Mouse (Mus musculus) liver, adult 2 months (tissue): ENCODE measurements around the gene Rsu1. TPM values are rescaled to one million over a fixed set of nuclear protein-coding genes. Genes with fewer than 3 reads are reported as not detected.

Experiments
- DNase-seq: peaks from one replicate; pipeline ENCODE4 v3.0.0-alpha.2; 2011; ENCODE audit warnings: low read depth, low spot score; ENCODE audit errors: extremely low read depth
- H3K27ac ChIP-seq: fragments of 200-500 bp; replicated peaks from 2 replicates; pipeline ENCODE4 v1.5.1; 2012; ENCODE audit warnings: low read depth, mild to moderate bottlenecking, control low read depth, inconsistent platforms, low read length; ENCODE audit not compliant: insufficient read depth
- H3K27me3 ChIP-seq: fragments of 200-500 bp; 2 replicates; pipeline ENCODE4 v1.6.1; 2012; ENCODE audit warnings: mild to moderate bottlenecking, moderate library complexity, low read length, inconsistent platforms; ENCODE audit not compliant: control insufficient read depth, insufficient read depth
- H3K36me3 ChIP-seq: fragments of 200-500 bp; 2 replicates; pipeline ENCODE4 v1.6.1; 2012; ENCODE audit warnings: low read length, inconsistent platforms; ENCODE audit not compliant: control insufficient read depth, insufficient read depth
- H3K4me1 ChIP-seq: fragments of 200-500 bp; 2 replicates; pipeline ENCODE4 v1.6.1; 2011; ENCODE audit warnings: low read length; ENCODE audit not compliant: control insufficient read depth, insufficient read depth
- H3K4me3 ChIP-seq: fragments of 200-500 bp; 2 replicates; pipeline ENCODE4 v1.5.1; 2011; ENCODE audit warnings: low read depth, mild to moderate bottlenecking, control low read depth, low read length, moderate library complexity; ENCODE audit not compliant: insufficient read depth
- H3K79me2 ChIP-seq: fragments of 200-500 bp; 2 replicates; pipeline ENCODE4 v1.6.1; 2012; ENCODE audit warnings: inconsistent platforms, mild to moderate bottlenecking, low read length, moderate library complexity; ENCODE audit not compliant: control insufficient read depth, insufficient read depth
- H3K9ac ChIP-seq: fragments of 200-500 bp; 2 replicates; pipeline ENCODE4 v1.6.1; 2012; ENCODE audit warnings: low read depth, mild to moderate bottlenecking, control low read depth, inconsistent platforms, low read length
- CTCF ChIP-seq: fragments of 200-500 bp; IDR thresholded peaks from 2 replicates; pipeline ENCODE4 v1.5.1; 2011; ENCODE audit warnings: low read depth, low read length, control low read depth
- POLR2A ChIP-seq: fragments of 200-500 bp; IDR thresholded peaks from 2 replicates; pipeline ENCODE4 v1.6.1; 2011; ENCODE audit warnings: low read length, control low read depth; ENCODE audit not compliant: insufficient read depth; ENCODE audit errors: extremely low read depth
- WGBS: fragments of 180-500 bp; shearing (Covaris S2); methylation state at CpG from one replicate; pipeline ENCODE4 v1.1.7; 2018; 5-methylcytosine and 5-hydroxymethylcytosine counted together
- polyA plus RNA-seq: library from polyadenylated mRNA; depleted of rRNA; stranded (reverse); fragments of >200 nt; gene quantifications from 2 replicates; pipeline ENCODE4 v1.2.3, GENCODE M21; 2012
- total RNA-seq: library from RNA; depleted of rRNA; stranded (reverse); fragments of >200 nt; gene quantifications from 2 replicates; pipeline ENCODE4 v1.2.3, GENCODE M21; 2014

Gene Rsu1
- total and polyA plus RNA-seq, 2 experiments = 17.9 to 31.5 TPM

GRCm38 (mm10) chr2:13278114-13278862 is 7.1 kb upstream of the Rsu1 start:
- Histone ChIP-seq H3K4me3 (no peak overlapping the region), H3K9ac (no peak overlapping the region), H3K4me1 (no peaks in the 10 kb centered on the region; the same call in 1 of the 2 replicates), H3K36me3 (no peaks in the 10 kb centered on the region), H3K27ac (no peak overlapping the region), H3K79me2 (no peaks in the 10 kb centered on the region), H3K27me3 (no peaks in the 10 kb centered on the region)
- TF ChIP-seq CTCF (peak; percentile 66), POLR2A (no peak)
- DNase-seq = peak; percentile 13
- 57% methylated on average over 10 of the region's 10 CpGs for WGBS

- H3K9ac ChIP-seq = no peak overlapping the region
- 64% methylated on average over 7 of the region's 7 CpGs for WGBS
- DNase-seq = no peak
- no peaks in the 10 kb centered on the region for H3K79me2 ChIP-seq
- no peaks in the 10 kb centered on the region for H3K27me3 ChIP-seq
- no peaks in the 10 kb centered on the region; the same call in 1 of the 2 replicates for H3K4me1 ChIP-seq
- H3K36me3 ChIP-seq = no peaks in the 10 kb centered on the region
- no peak overlapping the region for H3K27ac ChIP-seq
- H3K4me3 ChIP-seq = no peak overlapping the region
- no peak for TF ChIP-seq POLR2A
- peak; percentile 44 for TF ChIP-seq CTCF
These were observed 4.7 kb upstream of the Rsu1 start for GRCm38 (mm10) chr2:13275874-13276273.

GRCm38 (mm10) chr2:13270736-13271135 is 479 bp downstream of the Rsu1 start:
- Histone ChIP-seq H3K9ac (peak overlapping the region; percentile 65), H3K27me3 (no peaks in the 10 kb centered on the region), H3K27ac (peak overlapping the region; percentile 40), H3K4me3 (peak overlapping the region; percentile 57), H3K4me1 (peaks cover 6% of the 10 kb centered on the region; the same call in 1 of the 2 replicates), H3K36me3 (no peaks in the 10 kb centered on the region), H3K79me2 (no peaks in the 10 kb centered on the region; the same call in 1 of the 2 replicates)
- 26% methylated on average over 8 of the region's 8 CpGs for WGBS
- no peak for TF ChIP-seq POLR2A
- no peak for TF ChIP-seq CTCF
- DNase-seq = peak; percentile 26

GRCm38 (mm10) chr2:13268681-13269293 is 2.4 kb downstream of the Rsu1 start:
- Histone ChIP-seq H3K4me1 (peaks cover 6% of the 10 kb centered on the region; the same call in 1 of the 2 replicates), H3K36me3 (no peaks in the 10 kb centered on the region), H3K79me2 (peaks cover 5% of the 10 kb centered on the region; the same call in 1 of the 2 replicates), H3K9ac (no peak overlapping the region), H3K27ac (no peak overlapping the region), H3K4me3 (no peak overlapping the region), H3K27me3 (no peaks in the 10 kb centered on the region)
- 95% methylated on average over 4 of the region's 4 CpGs for WGBS
- DNase-seq = no peak
- no peak for TF ChIP-seq POLR2A

- H3K4me3 ChIP-seq = no peak overlapping the region
- H3K9ac ChIP-seq = no peak overlapping the region
- DNase-seq = peak; percentile 33
- no peaks in the 10 kb centered on the region for H3K27me3 ChIP-seq
- peak; percentile 56 for TF ChIP-seq CTCF
- TF ChIP-seq POLR2A = no peak
- WGBS = 56% methylated on average over 4 of the region's 4 CpGs
- peaks cover 3% of the 10 kb centered on the region; the same call in 1 of the 2 replicates for H3K4me1 ChIP-seq
- H3K36me3 ChIP-seq = no peaks in the 10 kb centered on the region
- H3K27ac ChIP-seq = no peak overlapping the region
- H3K79me2 ChIP-seq = peaks cover 5% of the 10 kb centered on the region; the same call in 1 of the 2 replicates
These were observed 6.3 kb downstream of the Rsu1 start for GRCm38 (mm10) chr2:13264875-13265274.

GRCm38 (mm10) chr2:13263150-13263549 is 8.1 kb downstream of the Rsu1 start:
- WGBS = 80% methylated on average over 4 of the region's 4 CpGs

More at GRCm38 (mm10) chr2:13263150-13263549, 8.1 kb downstream of the Rsu1 start:
- no peaks in the 10 kb centered on the region for H3K27me3 ChIP-seq
- H3K9ac ChIP-seq = no peak overlapping the region
- DNase-seq = no peak
- no peaks in the 10 kb centered on the region for H3K36me3 ChIP-seq
- TF ChIP-seq CTCF = no peak
- TF ChIP-seq POLR2A = no peak
- H3K79me2 ChIP-seq = peaks cover 5% of the 10 kb centered on the region; the same call in 1 of the 2 replicates
- H3K27ac ChIP-seq = no peak overlapping the region
- no peak overlapping the region for H3K4me3 ChIP-seq
- no peaks in the 10 kb centered on the region for H3K4me1 ChIP-seq
